Mouse (Mus musculus): ENCODE results near the gene Praf2.
A peak's percentile ranks its signal among the peaks of the same experiment; 100 is the strongest.
"Not testable (repeated sequence)": the region's sequence is repeated elsewhere in the genome, so short reads cannot be mapped to it uniquely, and the experiment has no call there.

The Praf2 gene

GRCm38 (mm10) chrX:7739336-7740081 is 11.3 kb downstream of the Praf2 start:
- no peak for DNase-seq (ENCODE audit: extremely low spot score)

- no peak for DNase-seq (ENCODE audit: extremely low spot score)
Measured at GRCm38 (mm10) chrX:7740082-7740819, 12.0 kb downstream of the Praf2 start.

- no peak for DNase-seq (ENCODE audit: extremely low spot score)
Measured at GRCm38 (mm10) chrX:7741103-7741502, 12.9 kb downstream of the Praf2 start.

- DNase-seq (ENCODE audit: extremely low spot score) = no peak
Measured at GRCm38 (mm10) chrX:7743470-7743869, 15.2 kb downstream of the Praf2 start.

GRCm38 (mm10) chrX:7744940-7745339 is 16.7 kb downstream of the Praf2 start:
- no peak for DNase-seq (ENCODE audit: extremely low spot score)

GRCm38 (mm10) chrX:7745429-7745828 is 17.2 kb downstream of the Praf2 start:
- DNase-seq (ENCODE audit: extremely low spot score) = no peak

GRCm38 (mm10) chrX:7750432-7751116 is 22.3 kb downstream of the Praf2 start, which contains the start of gene Ccdc120:
Gene Ccdc120, minus strand, starts transcription at chrX:7750905.
- DNase-seq (ENCODE audit: extremely low spot score) = peak; percentile 77

GRCm38 (mm10) chrX:7753627-7754026 is 25.4 kb downstream of the Praf2 start:
- DNase-seq (ENCODE audit: extremely low spot score) = not testable (repeated sequence)

GRCm38 (mm10) chrX:7762137-7762920 is 34.1 kb downstream of the Praf2 start, which contains the start of gene Tfe3:
Gene Tfe3, plus strand, starts transcription at chrX:7762560.
- DNase-seq (ENCODE audit: extremely low spot score) = peak; percentile 84

GRCm38 (mm10) chrX:7762921-7763197 is 34.6 kb downstream of the Praf2 start:
- no peak for DNase-seq (ENCODE audit: extremely low spot score)

- peak; percentile 37 for DNase-seq (ENCODE audit: extremely low spot score)
Measured at GRCm38 (mm10) chrX:7763631-7764393, 35.6 kb downstream of the Praf2 start.

GRCm38 (mm10) chrX:7764657-7765280 is 36.5 kb downstream of the Praf2 start:
- no peak for DNase-seq (ENCODE audit: extremely low spot score)

- no peak for DNase-seq (ENCODE audit: extremely low spot score)
Measured at GRCm38 (mm10) chrX:7765281-7765670, 37.0 kb downstream of the Praf2 start.

- peak; percentile 32 for DNase-seq (ENCODE audit: extremely low spot score)
Measured at GRCm38 (mm10) chrX:7765764-7766163, 37.5 kb downstream of the Praf2 start.

GRCm38 (mm10) chrX:7769302-7770017 is 41.2 kb downstream of the Praf2 start:
- no peak for DNase-seq (ENCODE audit: extremely low spot score)

GRCm38 (mm10) chrX:7772766-7773165 is 44.5 kb downstream of the Praf2 start:
- DNase-seq (ENCODE audit: extremely low spot score) = no peak

GRCm38 (mm10) chrX:7775501-7776205 is 47.4 kb downstream of the Praf2 start:
- DNase-seq (ENCODE audit: extremely low spot score) = no peak

GRCm38 (mm10) chrX:7776329-7777082 is 48.3 kb downstream of the Praf2 start:
- peak; percentile 34 for DNase-seq (ENCODE audit: extremely low spot score)

All from embryo, embryonic 9.5 days (tissue).